Mouse (Mus musculus) left cerebral cortex, adult 18-20 months (tissue): ENCODE data around the gene Vasn. TPM values are rescaled to one million over a fixed set of nuclear protein-coding genes. Genes with fewer than 3 reads are reported as not detected.
"Not testable (repeated sequence)": the region's sequence is repeated elsewhere in the genome, so short reads cannot be mapped to it uniquely, and the experiment has no call there.

Source experiments
- DNase-seq, 2 experiments: peaks; one replicate each; pipeline ENCODE4 v3.0.0; 2021 to 2022; ENCODE audit warnings: low spot score in 2 of 2, mixed read lengths in 1 of 2
- total RNA-seq, 2 experiments: library from RNA; stranded (reverse); gene quantifications; 2 replicates each; pipeline ENCODE4 v1.2.3; 2021

The Vasn gene
- total RNA-seq, 2 experiments from 2014 or later, result 11.5 to 11.6 TPM

DNA sequence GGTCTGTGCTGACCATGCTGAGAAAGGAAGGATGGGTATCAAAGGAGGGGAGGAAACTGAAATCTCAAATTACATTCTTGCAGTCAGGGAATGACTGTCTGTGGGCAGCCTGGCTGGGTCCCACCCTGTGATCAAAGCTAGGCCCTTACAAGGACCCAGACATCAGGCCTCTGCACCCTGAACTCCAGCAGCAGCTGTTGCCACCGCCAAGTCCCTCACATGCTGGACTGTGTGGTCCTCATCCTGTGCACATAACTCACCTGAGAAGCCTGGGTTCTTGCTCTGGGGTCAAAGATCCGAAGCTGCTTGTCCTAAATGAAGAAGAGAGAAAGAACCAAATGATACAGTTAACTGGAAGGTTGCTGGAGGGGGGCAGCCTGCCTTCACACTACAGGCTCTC, 21.9 kb downstream of the Vasn start:
- no peak for DNase-seq

DNA sequence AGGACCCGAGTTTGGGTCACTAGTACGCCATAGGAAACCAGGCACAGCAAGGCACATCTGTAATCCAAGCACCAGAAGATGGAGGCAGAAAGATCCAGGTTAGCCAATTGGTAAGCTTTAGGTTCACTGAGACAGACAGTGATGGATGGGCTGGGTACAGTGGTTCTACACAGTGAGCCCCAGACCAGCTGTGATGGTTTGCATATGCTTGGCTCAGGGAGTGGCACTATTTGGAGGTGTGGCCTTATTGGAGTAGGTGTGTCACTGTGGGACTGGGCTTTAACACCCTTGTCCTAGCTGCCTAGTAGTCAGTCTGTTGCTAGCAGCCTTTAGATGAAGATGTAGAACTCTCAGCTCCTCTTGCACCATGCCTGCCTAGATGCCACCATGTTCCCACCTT, 24.1 kb downstream of the Vasn start:
- DNase-seq, result no peak

DNA sequence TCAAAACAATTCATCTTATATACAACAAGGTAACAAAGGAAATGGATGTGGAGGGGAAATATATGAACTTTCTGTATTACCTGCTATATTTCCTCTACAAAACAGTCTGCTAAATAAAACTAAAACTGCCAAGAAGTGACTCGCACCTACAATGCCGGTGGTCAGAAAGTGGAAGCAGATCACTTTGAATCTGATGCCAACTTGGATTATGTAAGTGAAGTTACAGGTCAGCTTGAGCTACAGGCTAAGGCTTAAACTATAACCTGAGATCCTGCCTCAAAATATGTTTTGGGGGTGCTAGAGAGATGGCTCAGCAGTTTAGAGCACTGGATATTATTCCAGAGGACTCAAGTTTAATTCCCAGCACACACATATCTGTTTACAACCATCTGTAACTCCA, 26.0 kb downstream of the Vasn start:
- DNase-seq, result no peak

DNA sequence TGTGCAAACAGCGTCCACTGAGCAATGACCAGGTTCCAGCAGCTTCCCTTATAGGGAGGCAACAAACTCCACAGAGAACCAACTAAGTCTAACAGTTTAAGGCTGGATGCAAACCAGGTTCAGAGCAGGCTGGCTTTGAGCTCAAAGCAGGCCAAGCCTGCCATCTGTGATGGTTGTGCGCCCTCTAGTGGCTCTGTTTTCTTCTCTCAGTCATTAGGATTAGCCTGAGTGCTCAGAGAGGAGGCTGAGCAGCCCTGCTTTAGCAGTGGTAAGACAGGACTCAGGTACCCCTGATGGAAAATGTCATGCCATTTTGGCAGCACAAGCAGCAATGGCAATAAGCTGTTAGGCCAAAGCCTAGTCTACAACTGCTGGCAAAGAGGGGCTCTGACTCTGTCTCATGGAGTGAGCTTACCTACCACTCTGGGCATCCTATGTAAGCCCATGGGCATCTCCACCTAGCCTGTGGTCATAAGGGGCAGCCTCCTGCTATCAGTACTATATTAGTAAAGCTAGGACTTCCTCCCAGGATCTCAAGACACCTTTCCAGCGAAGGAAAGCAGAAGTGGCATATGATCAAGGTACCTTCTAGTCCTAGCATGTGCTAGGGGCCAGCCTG, 27.6 kb downstream of the Vasn start:
- DNase-seq, result peak; percentile 88 to 97

DNA sequence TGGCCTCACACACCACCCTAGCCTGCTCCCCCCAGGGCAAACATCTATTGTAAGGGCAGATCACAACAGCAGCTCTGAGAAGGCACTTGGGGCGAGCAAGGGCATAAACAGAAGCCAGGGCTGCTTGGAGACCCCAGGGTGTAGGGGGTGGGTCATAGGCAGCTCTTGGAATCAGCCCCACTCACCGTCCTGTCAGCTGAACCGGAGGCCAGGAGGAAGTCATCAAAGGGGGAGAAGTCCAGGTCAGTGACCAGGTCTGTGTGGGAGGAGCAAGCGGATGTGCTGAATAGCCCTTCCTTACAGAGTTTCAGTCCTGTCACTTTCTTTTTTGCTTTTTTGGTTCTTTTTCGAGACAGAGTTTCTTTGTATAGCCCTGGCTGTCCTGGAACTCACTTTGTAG, 30.6 kb downstream of the Vasn start:
- DNase-seq, result no peak

DNA sequence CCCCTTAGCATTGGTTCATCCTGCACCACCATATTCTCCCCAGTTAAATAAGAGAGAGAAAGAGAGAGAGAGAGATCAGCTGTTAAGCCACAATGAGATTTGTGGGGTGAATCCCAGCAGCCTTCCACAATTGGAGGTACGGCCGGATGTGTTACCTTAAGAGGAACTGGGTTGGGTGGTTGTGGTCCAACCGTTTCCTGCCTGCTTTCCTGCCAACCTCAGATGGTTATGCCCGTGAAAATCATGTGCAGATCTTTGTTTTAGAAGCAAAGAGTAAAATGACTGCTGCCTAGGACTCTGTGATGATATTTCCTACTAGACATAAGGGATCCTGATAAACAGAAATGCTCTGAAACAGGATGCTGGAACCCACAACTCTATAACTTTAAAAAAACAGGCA, 34.4 kb downstream of the Vasn start:
- no peak for DNase-seq

DNA sequence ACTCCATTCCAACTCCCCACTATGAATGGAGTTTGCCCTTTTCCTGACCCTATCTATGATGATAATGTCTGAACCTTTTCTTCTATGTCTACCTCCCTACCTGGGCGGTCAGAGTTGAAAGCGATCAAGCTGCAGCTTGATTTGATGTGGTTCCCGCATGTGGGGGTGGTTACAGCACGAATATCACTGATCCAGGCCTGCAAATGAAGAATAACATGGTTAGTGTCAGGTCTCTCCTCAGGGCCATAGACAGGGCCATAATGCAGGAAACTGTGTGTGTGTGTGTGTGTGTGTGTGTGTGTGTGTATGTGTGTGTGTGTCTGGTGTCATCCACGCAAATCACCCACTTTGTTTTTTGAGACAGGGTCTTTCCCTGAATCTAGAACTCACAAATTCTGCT, 37.1 kb downstream of the Vasn start:
- no peak for DNase-seq

DNA sequence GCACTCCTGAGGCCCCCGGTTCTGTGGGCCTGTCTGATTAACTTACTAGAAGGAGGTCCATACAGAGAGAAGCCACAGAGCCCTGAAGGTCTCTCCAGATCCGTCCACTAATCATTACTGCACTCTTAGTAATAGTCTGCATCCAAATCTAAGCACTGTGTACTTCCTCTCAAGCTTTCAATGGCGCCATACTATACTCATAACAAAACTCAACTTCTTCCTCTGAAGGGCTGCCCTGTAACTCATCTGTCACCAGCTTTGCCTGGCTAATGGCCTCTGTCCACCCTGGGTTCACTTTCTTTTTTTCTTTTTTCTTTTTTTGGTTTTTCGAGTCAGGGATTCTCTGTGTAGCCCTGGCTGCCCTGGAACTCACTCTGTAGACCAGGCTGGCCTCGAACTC, 38.3 kb downstream of the Vasn start:
- DNase-seq, result no peak

DNA sequence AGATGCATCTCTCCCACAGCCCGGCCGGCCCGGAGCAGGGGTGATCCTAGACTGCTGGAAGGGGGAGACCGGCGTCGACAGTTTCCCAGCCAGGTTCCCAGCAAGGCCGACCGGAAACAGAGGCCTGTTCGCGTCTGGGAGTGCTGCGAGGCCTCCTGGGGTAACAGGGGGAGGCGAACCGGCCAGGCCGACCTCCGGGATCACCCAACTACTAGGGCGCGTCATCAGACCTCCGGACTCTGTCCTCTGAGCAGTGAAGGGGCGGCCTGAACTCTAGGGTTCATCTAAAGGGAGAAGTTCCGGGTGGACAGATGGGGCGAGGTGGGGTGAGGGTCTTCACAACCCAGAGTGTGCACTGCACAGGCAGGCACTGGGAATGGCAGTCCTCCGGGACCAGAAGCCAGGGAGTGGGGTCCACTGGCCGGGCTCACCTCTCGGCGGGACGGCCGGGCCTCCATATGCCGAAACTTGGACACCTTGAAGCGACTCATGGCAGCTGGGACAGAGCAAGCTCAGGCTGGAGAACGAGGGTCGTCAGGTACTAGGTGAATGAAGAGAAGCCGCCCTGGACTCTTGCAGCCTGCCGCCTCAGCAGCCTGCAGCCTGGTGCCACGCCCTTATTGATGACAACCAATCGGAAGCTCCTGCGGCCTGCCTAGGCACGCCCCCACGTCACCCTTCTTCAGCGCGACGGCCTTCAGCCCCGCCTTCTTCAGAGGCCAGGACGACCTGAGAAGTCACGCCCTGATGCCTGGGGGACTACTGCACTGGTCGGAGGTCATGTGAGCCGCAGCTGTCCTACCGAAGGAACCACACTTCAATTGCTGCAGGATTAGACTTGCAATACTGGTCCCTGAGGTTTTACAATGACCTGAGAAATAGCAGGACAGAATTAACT, 39.6 kb downstream of the Vasn start, which contains the start of gene Coro7:
TSS of gene Coro7 (minus strand) at position 657 of the 898 bp plus-strand sequence.
- peak; percentile 86 to 90 for DNase-seq

DNA sequence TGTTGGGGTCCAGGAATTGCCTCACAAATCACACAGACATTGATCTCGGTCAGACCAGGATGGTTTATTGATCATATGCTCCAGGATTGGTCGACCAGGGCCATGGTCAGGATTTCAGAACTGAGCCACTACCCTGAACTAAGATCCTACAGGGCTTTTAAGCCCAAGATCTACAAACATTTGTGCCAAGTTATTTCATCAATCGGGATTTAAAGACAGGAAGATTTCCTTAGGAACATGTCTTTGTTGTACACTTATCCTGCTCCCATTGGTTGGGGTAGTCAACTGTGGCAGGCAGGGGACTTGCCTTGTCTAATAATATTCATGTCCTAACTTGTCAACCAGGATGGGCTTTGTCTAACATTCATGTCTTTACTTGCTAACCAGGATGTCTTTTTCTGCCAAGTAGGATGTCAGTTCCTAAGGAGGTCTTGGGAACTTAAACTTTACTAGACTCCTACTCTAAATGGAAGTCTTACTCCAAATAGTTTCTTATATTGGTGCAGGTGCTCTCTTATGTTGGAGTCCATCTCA, 41.2 kb downstream of the Vasn start:
- DNase-seq, result not testable (repeated sequence)

DNA sequence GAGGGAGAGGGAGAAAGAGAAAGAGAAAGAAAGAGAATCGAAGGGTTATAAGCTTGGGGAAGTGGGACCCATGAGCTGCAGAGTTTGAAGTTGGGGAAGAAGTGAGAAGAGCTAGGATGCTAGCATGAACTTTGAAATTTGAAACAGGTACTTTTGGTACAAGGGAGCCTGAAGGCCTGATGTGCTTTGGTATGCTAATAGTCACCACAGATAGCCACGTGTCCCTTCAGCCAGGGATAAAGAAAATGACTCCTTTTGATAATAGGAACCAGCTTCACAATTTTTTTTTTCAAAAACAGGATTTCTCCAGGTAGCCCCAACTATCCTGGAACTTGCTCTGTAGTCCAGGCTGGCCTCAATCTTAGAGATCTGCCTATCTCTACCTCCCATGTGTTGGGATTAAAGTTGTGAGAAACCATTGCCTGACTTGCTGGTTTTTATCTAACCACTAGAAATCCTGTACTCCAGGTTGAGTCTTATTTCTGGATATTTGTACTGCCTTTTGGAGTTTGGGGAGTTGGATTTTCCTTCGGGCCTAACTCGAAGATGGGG, 43.0 kb downstream of the Vasn start:
- DNase-seq, result no peak

DNA sequence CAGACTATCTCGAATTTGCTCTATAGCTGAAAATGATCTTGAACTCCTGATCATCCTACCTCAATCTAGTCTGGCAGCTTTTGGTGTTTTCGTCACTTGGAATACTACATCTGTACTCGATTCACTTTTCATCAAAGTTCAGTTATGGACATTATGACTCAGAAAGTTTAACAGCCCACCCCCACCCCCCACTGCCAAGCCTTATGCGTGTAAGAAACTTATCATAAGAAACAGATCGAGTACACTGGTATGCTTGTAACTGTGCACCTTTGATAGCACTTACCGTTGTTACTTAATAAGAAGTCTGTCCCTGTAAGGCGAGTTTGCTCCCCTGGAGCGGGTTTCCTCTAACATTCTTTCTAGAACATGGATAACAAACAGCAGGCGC, 43.4 kb downstream of the Vasn start:
- no peak for DNase-seq

DNA sequence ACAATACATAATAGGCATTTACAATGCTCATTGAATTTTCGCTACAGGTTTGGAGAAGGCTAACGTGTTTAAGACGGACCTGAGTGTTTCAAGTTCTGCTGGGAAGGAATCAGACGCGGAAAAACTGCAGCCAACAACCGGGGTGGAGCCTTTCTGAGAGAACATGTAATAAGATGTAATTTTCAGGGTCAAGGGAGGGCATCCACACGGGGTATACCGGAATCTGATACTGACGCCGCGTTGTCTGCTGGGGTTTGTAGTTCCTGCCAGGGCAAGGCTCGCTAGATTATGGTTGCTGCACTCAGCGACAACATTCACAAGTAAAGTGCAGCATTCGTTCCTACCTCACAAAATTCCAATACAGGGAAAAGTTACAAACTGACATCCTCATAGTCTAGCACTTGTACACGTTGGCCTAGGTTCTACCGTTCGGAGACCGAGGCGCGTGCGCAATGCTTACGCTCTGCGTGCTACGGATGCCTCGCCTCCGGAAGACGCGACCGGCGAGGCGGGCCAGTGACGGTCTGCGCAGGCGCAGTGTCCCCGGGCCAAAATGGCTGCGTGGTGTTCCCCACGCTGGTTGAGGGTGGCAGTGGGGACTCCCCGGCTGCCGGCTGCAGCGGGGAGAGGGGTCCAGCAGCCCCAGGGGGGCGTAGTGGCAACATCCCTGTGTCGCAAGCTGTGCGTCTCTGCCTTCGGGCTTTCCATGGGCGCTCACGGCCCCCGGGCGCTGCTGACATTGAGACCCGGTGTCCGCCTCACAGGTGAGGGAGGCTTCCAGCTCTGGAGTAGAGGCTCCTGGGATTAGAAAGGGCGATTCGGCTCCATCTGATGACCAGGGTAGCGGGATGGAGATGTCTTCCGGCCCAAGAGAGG, 44.1 kb downstream of the Vasn start:
- DNase-seq, result peak; percentile 97 to 98

DNA sequence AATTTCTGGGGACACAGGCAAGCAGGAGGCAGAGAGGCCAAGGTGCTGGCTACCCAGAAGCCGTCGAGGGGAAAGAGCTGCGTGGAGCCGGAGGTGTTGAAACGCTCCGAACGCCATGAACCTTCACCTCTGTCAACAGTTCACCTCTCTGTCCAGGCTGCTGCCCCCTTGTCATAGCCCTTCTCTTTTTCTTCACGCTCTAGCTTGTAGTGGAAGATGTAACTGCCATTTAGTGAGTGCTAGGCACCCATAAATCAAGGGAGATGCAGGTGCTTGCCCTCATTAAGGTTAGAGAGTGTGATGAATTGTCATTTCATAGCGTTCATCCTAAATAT, 44.7 kb downstream of the Vasn start:
- no peak for DNase-seq

DNA sequence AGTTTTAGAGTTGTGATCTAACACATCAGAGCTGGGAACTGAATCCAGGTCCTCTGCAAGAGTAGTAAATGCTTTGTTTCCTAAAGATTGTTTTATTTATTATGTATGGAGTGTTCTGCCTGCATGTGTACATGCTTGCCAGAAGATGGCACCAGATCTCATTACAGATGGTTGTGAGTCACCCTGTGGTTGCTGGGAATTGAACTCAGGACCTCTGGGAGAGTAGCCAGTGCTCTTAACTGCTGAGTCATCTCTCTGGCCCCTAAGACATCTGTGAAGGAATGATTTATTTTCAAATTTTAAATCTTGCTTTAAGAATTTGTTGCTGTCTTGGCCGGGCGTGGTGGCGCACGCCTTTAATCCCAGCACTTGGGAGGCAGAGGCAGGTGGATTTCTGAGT, 49.6 kb downstream of the Vasn start:
- not testable (repeated sequence) for DNase-seq

Other genes with a start within 250 kb of the Vasn start
- gene Adcy9, start 219.4 kb upstream of the Vasn start, total RNA-seq, result 10 to 100 TPM; 67.3 to 74.0 TPM
- 1 to 10 TPM; 3.0 to 4.1 TPM for gene Srl, start 98.1 kb upstream of the Vasn start, total RNA-seq
- 1 to 10 TPM; 3.5 to 3.6 TPM for gene Tfap4, start 80.1 kb upstream of the Vasn start, total RNA-seq
- gene Glis2, start 45.2 kb upstream of the Vasn start, total RNA-seq, result 10 to 100 TPM; 12.4 to 16.6 TPM
- 10 to 100 TPM; 72.1 to 86.6 TPM for gene Pam16, start 15.0 kb upstream of the Vasn start, total RNA-seq
- 10 to 100 TPM; 61.5 to 64.2 TPM for gene Dnaja3, start within 50 bp of the Vasn start, total RNA-seq
- gene Coro7, start 39.8 kb downstream of the Vasn start, total RNA-seq, result 10 to 100 TPM; 78.4 to 85.4 TPM
- 10 to 100 TPM; 11.2 to 11.6 TPM for gene Nmral1, start 79.4 kb downstream of the Vasn start, total RNA-seq
- 10 to 100 TPM; 85.7 to 89.9 TPM for gene Hmox2, start 86.4 kb downstream of the Vasn start, total RNA-seq
- gene Cdip1, start 150.4 kb downstream of the Vasn start, total RNA-seq, result 100 to 1,000 TPM; 211 to 212 TPM
- not detected for gene 4930562C15Rik, start 195.5 kb downstream of the Vasn start, total RNA-seq
- gene Ubald1, start 240.4 kb downstream of the Vasn start, total RNA-seq, result 10 to 100 TPM; 86.5 to 95.6 TPM
- gene Mgrn1, start 246.3 kb downstream of the Vasn start, total RNA-seq, result 100 to 1,000 TPM; 213 to 223 TPM